Mouse (Mus musculus): ENCODE data around the gene Sema3a. TPM values are rescaled to one million over a fixed set of nuclear protein-coding genes. Genes with fewer than 3 reads are reported as not detected.
"Not testable (repeated sequence)": the region's sequence is repeated elsewhere in the genome, so short reads cannot be mapped to it uniquely, and the experiment has no call there.

The Sema3a gene
- total RNA-seq, 2 experiments from 2014 or later, result 20.5 to 25.0 TPM

DNA sequence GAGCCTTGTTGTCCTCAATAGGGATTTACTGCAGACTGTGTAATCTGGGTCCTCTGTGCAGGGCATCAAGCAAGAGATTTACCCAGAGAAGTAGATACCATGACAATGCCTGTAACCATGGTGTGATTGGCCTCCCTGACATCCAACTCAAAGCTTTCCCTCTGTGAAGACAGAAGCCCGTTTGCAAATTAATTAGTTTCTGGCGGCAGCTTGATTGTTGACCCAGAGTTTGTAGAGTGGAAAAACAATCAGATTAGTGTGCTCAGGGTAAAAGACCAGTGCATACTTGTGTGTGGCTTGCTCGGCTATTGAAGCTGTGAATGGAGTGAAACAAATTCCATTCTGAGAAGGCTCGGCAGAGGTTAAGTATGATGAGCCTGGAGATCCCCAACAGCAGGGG is 404.0 kb downstream of the Sema3a start:
- DNase-seq (ENCODE audit: low spot score in 2 of 2), result no peak

DNA sequence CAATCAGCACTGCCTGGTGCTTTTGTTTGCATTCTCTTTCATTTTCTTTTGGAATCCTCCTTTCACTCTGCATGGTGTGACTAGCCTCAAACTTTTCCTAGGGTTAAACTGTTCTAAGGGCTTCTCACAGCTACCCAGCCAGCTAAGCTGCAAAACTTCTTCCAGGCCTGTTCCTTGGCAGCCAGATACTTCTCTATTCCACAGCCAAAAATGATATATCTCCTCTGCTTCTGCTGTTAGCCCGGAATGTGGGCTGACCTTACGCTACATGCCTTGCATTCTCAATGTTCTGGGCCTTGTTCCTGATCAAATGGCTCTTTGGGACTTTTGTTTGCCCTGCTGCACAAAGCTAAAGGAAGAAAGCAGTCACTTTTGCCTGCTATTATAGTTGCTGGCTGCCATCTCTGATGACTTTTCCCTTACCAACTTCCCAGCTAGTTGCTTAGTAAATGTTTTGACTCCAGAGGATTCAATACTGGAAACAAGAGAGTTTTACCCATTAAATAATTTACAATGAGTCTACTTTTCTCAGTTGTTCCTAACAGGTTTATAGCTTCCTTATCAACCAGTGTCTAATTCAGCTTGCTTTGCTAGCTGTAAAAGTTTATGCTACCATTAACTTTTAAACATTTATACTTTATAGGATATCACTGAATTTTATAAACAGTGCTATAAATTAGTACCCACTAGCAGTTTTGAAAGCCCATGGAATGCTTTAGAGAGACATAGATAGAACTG is 422.4 kb downstream of the Sema3a start:
- DNase-seq (ENCODE audit: low spot score in 2 of 2), result no peak

DNA sequence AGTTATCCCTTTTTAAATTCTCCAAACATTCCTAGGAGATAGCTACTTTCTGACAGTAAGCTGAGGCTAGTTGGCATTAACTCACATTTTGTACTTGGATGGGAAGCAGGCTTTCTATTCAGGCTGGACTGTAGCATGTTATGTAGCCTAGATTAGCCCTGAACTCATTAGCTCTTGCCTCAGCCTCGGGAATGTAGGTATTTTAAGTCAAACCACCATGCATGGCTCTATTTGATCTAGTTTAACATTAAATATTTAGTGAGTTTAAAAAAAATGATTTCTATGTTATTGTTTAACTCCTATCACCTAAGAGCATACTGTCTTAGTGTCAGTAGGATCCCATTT is 423.0 kb downstream of the Sema3a start:
- DNase-seq (ENCODE audit: low spot score in 2 of 2), result no peak

DNA sequence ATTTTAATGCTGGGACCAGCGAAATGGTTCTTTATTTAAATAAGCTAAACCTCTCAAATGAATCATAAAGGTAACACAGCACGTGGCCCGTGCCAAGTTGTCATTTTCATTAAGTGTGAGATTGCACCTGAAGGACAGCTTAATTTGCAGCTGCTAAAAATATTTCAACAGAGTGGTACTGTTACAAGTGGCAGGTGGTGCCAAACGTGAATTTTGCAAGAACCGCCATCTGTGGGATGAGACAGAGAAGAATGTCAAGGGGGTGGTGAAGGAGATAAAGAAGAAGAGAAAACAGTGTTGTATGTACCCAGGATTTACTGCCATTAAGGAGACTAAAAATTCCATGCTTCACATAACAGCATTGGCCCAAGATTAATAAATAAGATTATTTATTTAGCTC is 423.9 kb downstream of the Sema3a start:
- no peak for DNase-seq (ENCODE audit: low spot score in 2 of 2)

DNA sequence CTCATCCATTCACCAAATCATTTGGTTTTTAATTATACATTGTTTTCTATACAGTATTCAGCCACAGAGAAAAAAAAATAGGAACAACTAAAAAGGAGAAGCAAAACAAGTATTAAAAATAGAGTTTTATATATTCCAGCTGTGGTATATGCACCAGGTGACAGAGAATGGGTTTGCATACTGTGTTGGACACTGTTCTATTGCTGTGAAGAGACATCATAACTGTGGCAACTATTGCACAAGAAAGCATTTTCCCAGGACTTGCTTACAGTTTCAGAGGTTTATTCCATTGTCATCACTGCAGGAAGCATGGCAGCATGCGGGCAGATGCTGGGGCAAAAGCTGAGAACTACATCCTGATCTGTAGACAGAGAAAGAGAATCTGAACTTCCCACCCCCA is 425.7 kb downstream of the Sema3a start:
- DNase-seq (ENCODE audit: low spot score in 2 of 2), result no peak

DNA sequence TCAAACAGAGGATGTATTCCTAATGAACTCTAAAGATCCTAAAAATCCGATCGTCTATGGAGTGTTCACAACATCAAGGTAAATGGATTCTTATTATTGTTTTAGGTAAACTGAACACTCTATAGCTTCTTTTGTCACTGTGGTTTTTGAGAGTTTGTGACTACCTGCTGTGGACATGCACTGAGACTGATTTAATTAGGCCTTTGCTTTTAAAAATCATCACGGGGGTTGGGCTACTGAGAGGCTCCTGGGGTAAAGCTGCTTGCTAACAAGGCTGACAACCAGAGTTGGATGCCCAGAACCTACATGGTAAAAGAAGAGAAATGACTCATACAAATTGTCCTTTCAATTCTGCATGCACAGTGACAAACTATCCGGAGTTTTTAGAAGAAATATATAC is 432.0 kb downstream of the Sema3a start:
- no peak for DNase-seq (ENCODE audit: low spot score in 2 of 2)

DNA sequence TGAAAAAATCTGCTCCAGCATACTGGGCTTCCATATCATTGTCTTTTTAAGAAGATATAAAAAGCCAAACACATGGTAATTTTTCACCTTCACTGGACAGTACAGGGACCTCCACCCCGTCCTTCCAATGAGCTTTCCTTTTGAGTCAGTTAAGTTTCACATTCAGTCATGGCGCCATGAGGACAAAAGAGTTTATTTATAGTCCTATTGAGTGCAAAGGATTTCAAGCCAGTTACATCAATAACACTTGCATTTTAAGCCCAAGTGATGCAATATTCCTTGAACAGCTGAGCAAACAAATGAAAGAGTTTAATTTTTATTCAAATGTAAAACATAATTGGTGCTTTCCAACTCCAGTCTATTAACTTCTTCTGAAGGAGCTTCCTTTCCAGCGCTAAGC is 448.7 kb downstream of the Sema3a start:
- DNase-seq (ENCODE audit: low spot score in 2 of 2), result no peak

DNA sequence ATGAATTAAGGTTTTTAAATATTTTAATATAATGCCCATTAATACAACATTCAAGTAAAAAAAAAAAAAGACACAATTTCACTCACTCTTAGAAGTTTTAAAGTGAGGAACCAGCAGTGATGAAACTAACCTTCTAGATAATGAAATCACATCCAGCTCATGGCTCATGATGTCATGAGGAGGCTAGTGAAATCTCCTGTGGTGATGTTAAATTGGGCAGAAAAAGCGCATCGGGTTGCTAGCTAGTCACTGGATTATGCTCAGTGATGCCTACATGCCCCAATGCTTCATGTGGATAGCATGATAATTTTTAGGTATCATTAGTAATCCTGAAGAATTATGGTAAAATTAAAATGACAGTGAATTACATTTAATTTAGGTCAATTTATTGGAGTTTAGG is 453.9 kb downstream of the Sema3a start:
- DNase-seq (ENCODE audit: low spot score in 2 of 2), result no peak

DNA sequence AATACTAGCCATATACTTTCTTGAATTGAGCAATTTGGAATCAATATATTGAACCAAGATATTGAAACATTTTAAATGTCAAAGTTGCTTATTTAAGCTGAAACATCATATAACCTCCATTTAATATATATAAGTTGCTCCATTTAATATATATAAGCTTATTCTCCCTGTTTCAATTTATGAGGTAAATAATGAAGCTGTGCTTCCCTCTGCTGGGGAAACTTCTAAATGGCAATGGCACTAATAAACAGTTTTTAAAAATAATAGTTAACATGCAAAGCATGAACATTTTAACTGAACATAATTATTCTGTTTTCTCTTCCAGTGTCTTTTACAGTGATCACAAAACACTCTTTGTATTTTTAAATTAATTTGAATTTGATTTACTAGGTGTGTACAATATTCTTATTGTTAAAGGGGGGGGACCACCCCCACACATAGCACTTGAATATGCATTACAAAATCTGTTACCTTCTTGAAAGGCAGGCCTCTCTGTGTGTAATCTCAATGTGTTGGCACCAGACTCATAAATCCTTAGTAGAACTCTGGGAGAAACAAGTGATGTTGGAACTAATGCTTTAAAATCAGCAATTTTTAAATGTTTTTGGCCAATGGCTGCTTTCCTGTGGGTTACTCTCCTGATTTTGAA is 460.5 kb downstream of the Sema3a start:
- DNase-seq (ENCODE audit: low spot score in 2 of 2), result peak; percentile 7 to 8

DNA sequence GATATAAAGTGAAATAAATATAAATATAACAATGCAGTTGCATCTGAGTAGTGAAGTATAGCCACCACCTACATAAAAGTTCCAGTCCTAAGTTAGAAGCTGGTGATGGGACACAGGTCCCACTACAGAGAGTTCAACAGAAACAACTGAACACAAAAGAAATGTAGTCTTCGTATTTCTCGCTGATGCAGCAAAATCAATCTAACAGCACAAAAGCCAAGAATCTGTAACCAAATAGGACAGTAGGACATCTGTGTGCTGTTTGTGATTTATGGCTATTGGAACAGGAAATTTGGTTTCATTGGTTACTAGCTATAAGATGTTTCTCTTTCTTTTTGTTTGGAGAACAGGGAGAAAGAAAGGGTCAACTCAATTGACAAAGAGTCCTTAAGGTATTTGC is 469.2 kb downstream of the Sema3a start:
- DNase-seq (ENCODE audit: low spot score in 2 of 2), result no peak

DNA sequence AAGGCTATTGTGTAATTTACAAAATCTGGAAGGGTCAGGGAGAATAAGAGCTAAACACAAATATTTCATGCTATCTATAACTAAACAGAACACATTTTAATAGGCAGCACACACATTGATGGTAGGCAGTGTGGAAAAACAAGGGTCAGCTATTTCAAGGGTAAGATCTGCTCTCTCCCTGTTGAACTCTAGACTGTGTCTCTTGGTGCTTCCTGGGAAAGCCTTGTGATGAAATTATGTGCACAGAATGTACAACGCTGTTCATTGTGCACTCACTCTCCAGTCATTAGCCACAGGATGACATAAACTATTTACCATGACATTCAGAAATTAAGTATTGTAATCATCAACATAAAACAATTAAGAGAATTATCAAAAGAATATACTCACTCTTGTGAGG is 486.4 kb downstream of the Sema3a start:
- DNase-seq (ENCODE audit: low spot score in 2 of 2), result no peak

DNA sequence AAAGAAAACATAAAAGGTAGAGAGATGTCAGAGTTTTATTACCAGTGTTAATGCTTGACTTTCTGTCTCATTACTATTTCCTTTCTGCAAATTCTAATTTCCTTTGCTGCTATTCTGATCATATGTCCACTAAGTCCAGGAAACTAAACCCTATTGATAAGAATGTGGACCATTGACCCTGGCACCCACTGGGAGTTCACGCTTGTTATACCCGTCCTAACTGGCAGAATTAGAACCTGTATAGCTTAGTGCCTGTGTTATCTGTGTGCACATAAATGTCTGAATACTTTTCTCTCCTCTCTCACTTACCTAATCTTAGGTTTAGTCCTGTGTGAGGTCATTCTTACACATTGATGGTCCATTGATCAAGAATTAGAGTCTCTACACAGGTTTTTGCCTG is 486.9 kb downstream of the Sema3a start:
- no peak for DNase-seq (ENCODE audit: low spot score in 2 of 2)

DNA sequence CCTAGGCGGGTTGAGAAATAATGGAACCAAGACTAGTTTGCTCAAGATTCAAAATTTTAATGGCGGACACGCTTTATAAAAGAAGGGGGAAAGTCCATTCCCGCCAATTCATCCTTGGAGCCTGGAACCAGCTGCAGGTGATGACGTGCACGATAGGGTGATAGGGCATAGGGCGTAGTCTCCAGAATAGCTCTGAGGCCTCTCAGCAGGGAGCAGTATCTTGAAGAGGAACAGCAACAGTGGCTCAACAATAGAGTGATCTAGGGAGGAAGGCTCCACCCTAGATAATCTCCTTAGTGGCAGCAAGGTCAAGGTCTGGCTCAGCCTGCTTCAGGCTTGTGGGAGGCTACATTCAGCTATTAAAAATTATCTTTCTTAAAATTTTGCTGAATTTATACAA is 489.4 kb downstream of the Sema3a start:
- DNase-seq (ENCODE audit: low spot score in 2 of 2), result not testable (repeated sequence)

DNA sequence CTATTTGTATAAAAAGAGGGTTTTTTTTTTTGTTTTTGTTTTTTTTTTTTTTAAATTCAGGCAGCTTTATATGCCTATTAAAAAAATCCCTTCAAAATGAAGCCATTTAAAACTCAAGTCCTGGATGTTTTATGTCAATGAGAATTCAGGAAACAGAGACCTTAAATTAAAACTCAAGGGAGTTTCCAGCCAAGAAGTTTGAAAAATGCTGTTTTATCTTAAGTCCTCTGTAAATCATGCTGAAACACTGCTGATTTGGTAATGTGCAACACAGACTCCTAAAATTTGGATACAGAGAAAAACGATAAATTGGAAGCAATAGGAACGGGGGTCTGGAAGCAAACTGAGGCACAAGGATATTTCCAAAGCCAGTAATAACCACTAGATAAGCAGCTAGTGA is 490.7 kb downstream of the Sema3a start:
- DNase-seq (ENCODE audit: low spot score in 2 of 2), result no peak

DNA sequence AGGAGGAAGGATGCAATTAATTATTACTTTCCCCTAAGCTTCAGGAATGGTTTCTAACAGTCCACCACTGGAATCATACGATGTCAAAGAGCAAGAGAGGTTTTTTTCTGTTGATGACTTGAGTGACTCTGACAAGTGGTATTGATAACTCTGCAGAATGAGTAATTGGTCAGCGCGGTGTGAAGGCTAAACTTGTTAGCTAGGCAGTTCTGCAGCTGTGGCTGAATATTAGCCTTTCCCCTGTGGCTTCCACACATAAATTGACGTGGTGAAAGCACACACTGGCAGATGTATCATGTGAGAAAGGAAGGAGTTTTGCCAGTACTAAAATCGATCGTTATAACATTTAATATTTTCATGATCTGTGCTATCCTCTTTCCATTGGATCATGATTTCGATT is 497.4 kb downstream of the Sema3a start:
- DNase-seq (ENCODE audit: low spot score in 2 of 2), result no peak

DNA sequence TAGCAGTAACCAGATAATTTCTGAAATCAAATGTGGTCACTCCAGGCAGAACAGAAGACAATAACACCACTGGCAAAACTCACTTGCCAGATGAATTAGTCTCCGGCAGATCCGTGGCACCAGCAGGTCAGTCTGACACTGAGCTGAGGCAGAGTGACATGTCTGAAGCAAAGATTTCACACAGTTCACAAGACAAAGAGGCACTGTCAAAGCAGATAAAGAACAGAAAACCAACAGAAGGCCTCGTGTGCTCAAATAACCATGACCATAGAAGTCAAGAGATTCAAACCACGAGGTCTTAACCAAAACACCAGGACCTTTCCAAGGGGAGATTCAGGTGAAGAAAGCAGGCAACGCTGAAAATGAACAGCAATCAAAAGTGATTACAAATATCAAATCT is 499.5 kb downstream of the Sema3a start:
- DNase-seq (ENCODE audit: low spot score in 2 of 2), result no peak

DNA sequence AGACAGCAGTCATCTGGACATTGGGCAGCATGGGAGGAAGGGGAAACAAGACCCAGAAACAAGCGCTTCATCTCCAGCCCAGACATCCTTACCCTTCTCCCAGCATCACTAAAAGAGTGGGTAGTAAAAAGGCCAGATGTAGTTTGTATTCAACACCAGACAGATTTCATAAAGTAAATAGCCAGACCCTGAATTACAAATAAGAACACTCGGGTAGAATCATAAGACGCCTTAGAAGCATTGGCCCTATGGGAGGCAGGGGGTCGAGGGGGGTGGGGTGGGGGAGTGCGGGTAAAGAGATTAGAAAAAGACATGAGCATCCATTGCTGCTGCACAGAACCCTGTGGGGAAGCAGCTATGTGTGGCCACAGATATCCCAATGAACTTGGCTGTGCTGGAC is 500.9 kb downstream of the Sema3a start:
- no peak for DNase-seq (ENCODE audit: low spot score in 2 of 2)

DNA sequence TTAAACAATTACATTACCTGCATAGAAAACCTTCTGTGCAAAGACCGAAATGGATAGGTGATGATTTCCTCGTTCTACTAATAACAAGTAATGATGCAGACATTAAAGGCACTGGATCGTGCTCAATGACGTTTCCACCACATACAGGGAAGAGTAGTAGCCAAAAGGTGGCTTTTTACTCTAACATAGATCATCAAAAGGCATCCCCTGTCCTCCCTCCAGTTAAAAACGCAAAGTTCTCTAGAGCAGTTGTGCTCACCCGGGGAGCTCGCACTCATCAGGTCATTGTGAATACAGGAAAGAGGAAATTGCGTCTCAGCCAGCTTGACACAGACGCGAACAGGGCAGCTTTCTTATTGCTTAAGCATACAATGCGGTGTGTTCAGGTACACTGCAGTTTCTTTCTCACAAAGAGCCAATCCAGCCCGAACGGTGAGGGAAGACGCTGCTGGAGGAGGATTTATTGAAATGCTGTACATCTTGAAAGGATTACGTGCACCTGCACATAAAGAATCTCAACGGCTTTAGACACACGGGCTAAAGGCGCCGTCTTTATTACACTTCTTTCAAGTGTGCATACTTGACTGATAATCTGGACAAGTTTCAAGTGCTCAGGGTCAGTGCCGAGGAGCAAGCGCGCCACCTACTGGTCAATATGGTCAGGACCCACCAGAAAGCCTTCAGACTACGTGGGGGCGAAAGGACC is 503.5 kb downstream of the Sema3a start:
- DNase-seq (ENCODE audit: low spot score in 2 of 2), result peak; percentile 82 to 90

DNA sequence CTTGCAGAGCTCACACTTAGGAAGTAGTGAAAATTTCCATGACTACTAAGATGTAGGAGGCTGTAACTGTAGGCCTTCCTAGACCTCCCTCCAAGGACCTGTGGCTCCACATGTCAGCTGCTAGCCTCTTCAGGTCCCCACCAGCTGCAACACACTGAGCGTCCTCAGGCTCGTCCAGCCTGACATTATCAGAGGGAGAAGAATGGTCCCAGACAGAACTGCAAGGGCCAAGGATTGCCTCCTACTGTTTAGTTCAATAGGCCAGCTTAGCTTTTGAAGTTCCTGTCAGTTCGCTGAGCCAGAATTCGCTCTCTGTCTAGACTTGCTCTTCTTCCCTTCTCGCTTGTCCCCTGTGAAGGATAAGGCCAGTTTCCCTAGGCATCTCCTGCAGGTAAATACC is 504.7 kb downstream of the Sema3a start:
- no peak for DNase-seq (ENCODE audit: low spot score in 2 of 2)

DNA sequence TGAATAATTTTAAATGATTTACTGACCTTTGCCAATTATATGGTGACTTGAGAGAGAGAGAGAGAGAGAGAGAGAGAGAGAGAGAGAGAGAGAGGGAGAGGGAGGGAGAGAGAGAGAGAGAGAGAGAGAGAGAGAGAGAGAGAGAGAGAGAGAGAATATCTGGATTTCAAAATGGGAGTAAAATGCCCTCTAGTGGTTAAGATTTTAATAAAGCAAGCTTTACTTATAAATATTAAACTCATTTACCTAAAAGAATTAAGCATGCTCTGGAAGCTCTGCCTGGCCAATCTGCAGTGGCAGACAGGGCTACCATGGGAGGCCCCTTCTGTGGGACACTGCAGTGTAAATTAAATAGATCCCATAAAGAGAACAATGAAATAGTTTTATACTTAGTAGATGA is 505.5 kb downstream of the Sema3a start:
- DNase-seq (ENCODE audit: low spot score in 2 of 2), result no peak

DNA sequence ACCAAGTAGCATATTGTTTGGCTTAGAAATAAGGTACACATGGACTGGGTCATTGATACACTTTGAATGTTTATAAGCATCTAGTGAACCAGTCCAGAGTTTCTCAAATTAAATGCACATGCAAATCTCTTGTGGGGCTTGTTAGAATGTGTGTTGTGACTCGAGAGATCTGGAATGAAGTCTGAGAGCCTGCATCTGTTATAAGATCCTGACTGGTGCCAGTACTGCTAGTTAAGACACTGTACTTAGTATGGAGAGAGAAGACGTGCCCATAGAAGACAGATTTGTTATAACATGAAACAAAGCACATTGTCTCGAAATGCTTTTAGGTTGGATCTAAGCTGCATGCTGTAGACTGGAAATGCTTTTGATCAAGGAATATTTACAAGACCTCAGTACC is 511.0 kb downstream of the Sema3a start:
- no peak for DNase-seq (ENCODE audit: low spot score in 2 of 2)
